ENCODE assay signal across 21 mouse cellular contexts in the genomic region with DNA sequence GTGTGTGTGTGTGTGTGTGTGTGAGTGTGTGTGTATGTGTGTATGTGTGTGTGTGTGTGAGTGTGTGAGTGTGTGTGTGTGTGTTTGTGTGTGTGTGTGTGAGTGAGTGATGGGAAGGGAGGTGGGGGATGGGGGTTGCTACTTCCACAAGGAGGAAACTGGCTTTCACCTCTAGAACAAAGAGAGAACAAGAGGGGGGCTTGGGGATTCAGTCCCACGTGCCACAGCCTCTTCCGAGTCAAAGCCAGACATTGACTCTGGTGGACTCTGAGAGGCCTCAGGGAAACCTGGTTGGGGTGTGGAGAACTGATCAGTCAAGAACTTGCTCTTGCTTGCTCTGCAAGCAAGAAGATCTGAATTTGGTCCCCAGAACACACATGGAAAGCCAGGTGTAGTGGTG.
DNase-seq lines count a peak whose midpoint lies in the region; ATAC-seq lines count a peak whose summit lies in the region.
"Had no signal": no experiment of that assay in that cellular context is flagged by ENCODE, and none has a peak within 500 bp of the region (broad histone marks: within the 10 kb centered on the region; RNA-seq: fewer than 3 reads in every experiment).

No protein-coding gene starts in this region.

- H3K27me3 ChIP-seq in midbrain, embryonic 10.5 days (ENCODE audit: low read depth, poor library complexity, severe bottlenecking): peaks cover 6% of the 10 kb centered on the region; the same call in 1 of the 2 replicates
- no peaks in the 10 kb centered on the region for H3K27me3 ChIP-seq in midbrain, embryonic 13.5 days
- H3K27me3 ChIP-seq in embryonic facial prominence, embryonic 12.5 days: no peaks in the 10 kb centered on the region
- H3K27me3 ChIP-seq in hindbrain, embryonic 11.5 days (ENCODE audit: control insufficient read depth, insufficient read depth, low read length): no peaks in the 10 kb centered on the region
- no peaks in the 10 kb centered on the region for H3K27me3 ChIP-seq in limb, embryonic 12.5 days
- H3K27me3 ChIP-seq: embryonic facial prominence, embryonic 15.5 days; heart, embryonic 15.5 days had no signal

- no peak for ATAC-seq in midbrain, embryonic 13.5 days
- no peak for ATAC-seq in embryonic facial prominence, embryonic 12.5 days (ENCODE audit: insufficient number of reproducible peaks, insufficient read depth, low FRiP score, low TSS enrichment)
- no peak for ATAC-seq in hindbrain, embryonic 11.5 days (ENCODE audit: low FRiP score)
- ATAC-seq in limb, embryonic 12.5 days (ENCODE audit: insufficient number of reproducible peaks, insufficient read depth, low FRiP score, low TSS enrichment, low read depth): no peak

- H3K4me1 ChIP-seq in midbrain, embryonic 10.5 days: peaks cover 24% of the 10 kb centered on the region
- H3K4me1 ChIP-seq in midbrain, embryonic 13.5 days (replicated peaks): peaks cover 19% of the 10 kb centered on the region
- peaks cover 11% of the 10 kb centered on the region; the same call in 1 of the 2 replicates for H3K4me1 ChIP-seq in embryonic facial prominence, embryonic 12.5 days
- no peaks in the 10 kb centered on the region for H3K4me1 ChIP-seq in hindbrain, embryonic 11.5 days (replicated peaks; ENCODE audit: control insufficient read depth, insufficient read depth, low read length)
- peaks cover 43% of the 10 kb centered on the region for H3K4me1 ChIP-seq in limb, embryonic 12.5 days (replicated peaks)
- H3K4me1 ChIP-seq: embryonic facial prominence, embryonic 15.5 days; heart, embryonic 15.5 days had no signal

- H3K9ac ChIP-seq in midbrain, embryonic 13.5 days (replicated peaks): no peak overlapping the region
- no peak overlapping the region for H3K9ac ChIP-seq in embryonic facial prominence, embryonic 12.5 days
- no peak overlapping the region for H3K9ac ChIP-seq in hindbrain, embryonic 11.5 days (ENCODE audit: low read depth, low read length)
- H3K9ac ChIP-seq in limb, embryonic 12.5 days (replicated peaks): no peak overlapping the region
- H3K9ac ChIP-seq: embryonic facial prominence, embryonic 15.5 days; heart, embryonic 15.5 days had no signal

- intact Hi-C loops in heart, postnatal 25 days (cut with DNase I): no loop called here

- no peak overlapping the region for H3K4me3 ChIP-seq in midbrain, embryonic 10.5 days
- no peak overlapping the region for H3K4me3 ChIP-seq in midbrain, embryonic 13.5 days (replicated peaks)
- no peak overlapping the region for H3K4me3 ChIP-seq in embryonic facial prominence, embryonic 12.5 days
- no peak overlapping the region for H3K4me3 ChIP-seq in hindbrain, embryonic 11.5 days (ENCODE audit: low read depth, low read length)
- no peak overlapping the region for H3K4me3 ChIP-seq in limb, embryonic 12.5 days (replicated peaks)
- H3K4me3 ChIP-seq: embryonic facial prominence, embryonic 15.5 days; heart, adult 2 months; heart, embryonic 15.5 days had no signal

- WGBS in midbrain, embryonic 10.5 days: 30% methylated on average over 2 of the region's 2 CpGs
- 5% methylated on average over 2 of the region's 2 CpGs for WGBS in midbrain, embryonic 13.5 days
- WGBS in embryonic facial prominence, embryonic 12.5 days: 46% methylated on average over 2 of the region's 2 CpGs
- 45% methylated on average over 2 of the region's 2 CpGs for WGBS in hindbrain, embryonic 11.5 days
- 18% methylated on average over 2 of the region's 2 CpGs for WGBS in limb, embryonic 12.5 days

- peak overlapping the region; percentile 69 for H3K27ac ChIP-seq in midbrain, embryonic 10.5 days (replicated peaks)
- H3K27ac ChIP-seq in midbrain, embryonic 13.5 days: no peak overlapping the region
- 0 out of 2 replicates have a peak overlapping the region, but pooled peaks have one; percentile 36 for H3K27ac ChIP-seq in embryonic facial prominence, embryonic 12.5 days
- H3K27ac ChIP-seq in hindbrain, embryonic 11.5 days (ENCODE audit: low read depth, low read length): no peak overlapping the region
- H3K27ac ChIP-seq in limb, embryonic 12.5 days: peak overlapping the region; percentile 74
- H3K27ac ChIP-seq: embryonic facial prominence, embryonic 15.5 days; heart, adult 2 months; heart, embryonic 15.5 days; macrophage had no signal

- H3K36me3 ChIP-seq in midbrain, embryonic 10.5 days: no peaks in the 10 kb centered on the region
- H3K36me3 ChIP-seq in midbrain, embryonic 13.5 days: no peaks in the 10 kb centered on the region
- H3K36me3 ChIP-seq in embryonic facial prominence, embryonic 12.5 days: no peaks in the 10 kb centered on the region
- no peaks in the 10 kb centered on the region for H3K36me3 ChIP-seq in hindbrain, embryonic 11.5 days (ENCODE audit: control insufficient read depth, insufficient read depth, low read length)
- H3K36me3 ChIP-seq in limb, embryonic 12.5 days: no peaks in the 10 kb centered on the region
- H3K36me3 ChIP-seq: embryonic facial prominence, embryonic 15.5 days; heart, embryonic 15.5 days had no signal

- no peak overlapping the region for H3K4me2 ChIP-seq in midbrain, embryonic 13.5 days (replicated peaks)
- no peak overlapping the region for H3K4me2 ChIP-seq in embryonic facial prominence, embryonic 12.5 days (replicated peaks)
- H3K4me2 ChIP-seq in hindbrain, embryonic 11.5 days (replicated peaks; ENCODE audit: low read depth, low read length): no peak overlapping the region
- H3K4me2 ChIP-seq in limb, embryonic 12.5 days: no peak overlapping the region
- H3K4me2 ChIP-seq: embryonic facial prominence, embryonic 15.5 days; heart, embryonic 15.5 days; liver, embryonic 11.5 days had no signal

- no peaks in the 10 kb centered on the region; the same call in 1 of the 2 replicates for H3K9me3 ChIP-seq in midbrain, embryonic 10.5 days (replicated peaks)
- no peaks in the 10 kb centered on the region for H3K9me3 ChIP-seq in midbrain, embryonic 13.5 days
- no peaks in the 10 kb centered on the region for H3K9me3 ChIP-seq in embryonic facial prominence, embryonic 12.5 days
- no peaks in the 10 kb centered on the region for H3K9me3 ChIP-seq in hindbrain, embryonic 11.5 days (ENCODE audit: control insufficient read depth, low read length)
- H3K9me3 ChIP-seq in limb, embryonic 12.5 days: no peaks in the 10 kb centered on the region
- H3K9me3 ChIP-seq: embryonic facial prominence, embryonic 15.5 days; heart, embryonic 15.5 days had no signal

- DNase-seq in midbrain, embryonic 10.5 days (ENCODE audit: low spot score): no peak
- DNase-seq in hindbrain, embryonic 11.5 days (ENCODE audit: low spot score): peak; percentile 34
- DNase-seq in heart, postnatal 25 days (ENCODE audit: low spot score): no peak
- DNase-seq in layer of hippocampus, postnatal 25 days (ENCODE audit: extremely low spot score in 1 of 2, low spot score in 1 of 2): no peak
- DNase-seq: adrenal gland, postnatal 10 days; cerebellum, adult 11-12 months; cerebellum, postnatal 25 days; gastrocnemius, postnatal 10 days; heart, adult 2 months; kidney, adult 8-10 months; kidney, postnatal 36 days; layer of hippocampus, postnatal 36 days; lung, adult 2 months; thymus, adult 18-20 months had no signal

Comparison
In these comparisons a context has a peak if more than half of its experiments do, and no peak if none do; other contexts are left out.
1. H3K27ac ChIP-seq: peak in midbrain, embryonic 10.5 days (single experiment), embryonic facial prominence, embryonic 12.5 days (single experiment) and limb, embryonic 12.5 days (single experiment); none in midbrain, embryonic 13.5 days (single experiment) and hindbrain, embryonic 11.5 days (single experiment).